Mouse (Mus musculus) C2C12 (cell line): ENCODE data around the gene Gm10770.
"Not testable (repeated sequence)": the region's sequence is repeated elsewhere in the genome, so short reads cannot be mapped to it uniquely, and the experiment has no call there.

ENCODE experiments used
- CTCF ChIP-seq: IDR thresholded peaks from one replicate; pipeline ENCODE4 v1.5.1; 2011; ENCODE audit not compliant: control insufficient read depth, insufficient read depth, insufficient read length
- FOSL1 ChIP-seq: IDR thresholded peaks from one replicate; pipeline ENCODE4 v1.8.0; 2011; ENCODE audit warnings: mild to moderate bottlenecking, low read length; ENCODE audit not compliant: poor library complexity, insufficient read depth, severe bottlenecking
- MAX ChIP-seq: IDR thresholded peaks from one replicate; pipeline ENCODE4 v1.6.1; 2011; ENCODE audit warnings: mild to moderate bottlenecking, control low read depth
- MYOD1 ChIP-seq: IDR thresholded peaks from one replicate; pipeline ENCODE4 v1.6.1; 2011; ENCODE audit warnings: low read depth; ENCODE audit not compliant: control insufficient read depth, insufficient read length
- MYOG ChIP-seq: IDR thresholded peaks from one replicate; pipeline ENCODE4 v1.6.1; 2011; ENCODE audit not compliant: control insufficient read depth, insufficient read length; ENCODE audit errors: extremely low read depth
- USF1 ChIP-seq: IDR thresholded peaks from one replicate; pipeline ENCODE4 v1.6.1; 2011; ENCODE audit warnings: low read depth, mild to moderate bottlenecking, control low read depth, moderate library complexity

GRCm38 (mm10) chr2:150217600-150218362 is 38.3 kb upstream of the Gm10770 start, which contains the start of gene Zfp937:
- not testable (repeated sequence) for TF ChIP-seq CTCF, USF1, MYOG, MAX, FOSL1, MYOD1
